Mouse (Mus musculus): ENCODE measurements around the gene Cfap61. TPM values are rescaled to one million over a fixed set of nuclear protein-coding genes. Genes with fewer than 3 reads are reported as not detected.
A peak's percentile ranks its signal among the peaks of the same experiment; 100 is the strongest.

Gene Cfap61
- polyA plus RNA-seq, 1 experiment from 2014 or later: 4.2 TPM

- H3K27ac ChIP-seq: peak overlapping the region; percentile 59
- peak overlapping the region; percentile 16 for H3K4me3 ChIP-seq (replicated peaks; ENCODE audit: low read length)
- DNase-seq (ENCODE audit: low spot score) (no peak), ATAC-seq (ENCODE audit: low FRiP score) (peak; percentile 5; the same call in 1 of the 2 replicates)
- H3K27me3 ChIP-seq (ENCODE audit: control insufficient read depth, insufficient read depth, low read length): peaks cover 28% of the 10 kb centered on the region
- under 1% methylated on average over 40 of the region's 40 CpGs for WGBS
- H3K9ac ChIP-seq: peak overlapping the region; percentile 43
- no peaks in the 10 kb centered on the region for H3K9me3 ChIP-seq (ENCODE audit: control insufficient read depth, low read length)
- peaks cover 34% of the 10 kb centered on the region for H3K4me1 ChIP-seq (replicated peaks; ENCODE audit: control insufficient read depth, insufficient read depth, low read length)
- no peaks in the 10 kb centered on the region for H3K36me3 ChIP-seq (replicated peaks; ENCODE audit: control insufficient read depth, insufficient read depth)
- peak overlapping the region; percentile 49 for H3K4me2 ChIP-seq (replicated peaks)
These were observed 283.6 kb downstream of the Cfap61 start for GRCm38 (mm10) chr2:146218161-146218691.

- peaks cover 28% of the 10 kb centered on the region for H3K27me3 ChIP-seq (ENCODE audit: control insufficient read depth, insufficient read depth, low read length)
- ATAC-seq (ENCODE audit: low FRiP score) (no peak), DNase-seq (ENCODE audit: low spot score) (no peak)
- no peaks in the 10 kb centered on the region for H3K36me3 ChIP-seq (replicated peaks; ENCODE audit: control insufficient read depth, insufficient read depth)
- H3K9ac ChIP-seq: peak overlapping the region; percentile 43; the same call in 1 of the 2 replicates
- no peaks in the 10 kb centered on the region for H3K9me3 ChIP-seq (ENCODE audit: control insufficient read depth, low read length)
- no peak overlapping the region for H3K4me3 ChIP-seq (replicated peaks; ENCODE audit: low read length)
- H3K4me2 ChIP-seq (replicated peaks): peak overlapping the region; percentile 21; the same call in 1 of the 2 replicates
- peaks cover 34% of the 10 kb centered on the region for H3K4me1 ChIP-seq (replicated peaks; ENCODE audit: control insufficient read depth, insufficient read depth, low read length)
- 2% methylated on average over 19 of the region's 19 CpGs for WGBS
- no peak overlapping the region for H3K27ac ChIP-seq
These were observed 284.4 kb downstream of the Cfap61 start for GRCm38 (mm10) chr2:146218881-146219535.

GRCm38 (mm10) chr2:146219791-146220190 lies 285.2 kb downstream of the Cfap61 start:
- Histone ChIP-seq H3K36me3 (replicated peaks; ENCODE audit: control insufficient read depth, insufficient read depth) (no peaks in the 10 kb centered on the region), H3K27ac (no peak overlapping the region), H3K4me1 (replicated peaks; ENCODE audit: control insufficient read depth, insufficient read depth, low read length) (peaks cover 29% of the 10 kb centered on the region), H3K4me3 (replicated peaks; ENCODE audit: low read length) (no peak overlapping the region), H3K27me3 (ENCODE audit: control insufficient read depth, insufficient read depth, low read length) (peaks cover 28% of the 10 kb centered on the region), H3K4me2 (replicated peaks) (no peak overlapping the region), H3K9me3 (ENCODE audit: control insufficient read depth, low read length) (no peaks in the 10 kb centered on the region), H3K9ac (no peak overlapping the region)
- DNase-seq (ENCODE audit: low spot score) (no peak), ATAC-seq (ENCODE audit: low FRiP score) (no peak)
- 9% methylated on average over 11 of the region's 11 CpGs for WGBS

- ATAC-seq (ENCODE audit: low FRiP score): no peak
- Histone ChIP-seq H3K27me3 (ENCODE audit: control insufficient read depth, insufficient read depth, low read length) (peaks cover 28% of the 10 kb centered on the region), H3K4me1 (replicated peaks; ENCODE audit: control insufficient read depth, insufficient read depth, low read length) (peaks cover 33% of the 10 kb centered on the region), H3K36me3 (replicated peaks; ENCODE audit: control insufficient read depth, insufficient read depth) (no peaks in the 10 kb centered on the region), H3K4me2 (replicated peaks) (peak overlapping the region; percentile 92), H3K27ac (peak overlapping the region; percentile 97), H3K9ac (peak overlapping the region; percentile 93), H3K9me3 (ENCODE audit: control insufficient read depth, low read length) (no peaks in the 10 kb centered on the region), H3K4me3 (replicated peaks; ENCODE audit: low read length) (peak overlapping the region; percentile 82)
- WGBS: under 1% methylated on average over 24 of the region's 24 CpGs
- no peak for DNase-seq (ENCODE audit: low spot score)
These were observed 286.0 kb downstream of the Cfap61 start for GRCm38 (mm10) chr2:146220591-146221075.

- H3K4me1 ChIP-seq (replicated peaks; ENCODE audit: control insufficient read depth, insufficient read depth, low read length): peaks cover 33% of the 10 kb centered on the region
- ATAC-seq (ENCODE audit: low FRiP score): peak; percentile 75
- WGBS: under 1% methylated on average over 72 of the region's 86 CpGs
- DNase-seq (ENCODE audit: low spot score): peak; percentile 75
- peak within 1 kb of the TSS; percentile 97 for H3K27ac ChIP-seq
- peak within 1 kb of the TSS; percentile 92 for H3K4me2 ChIP-seq (replicated peaks)
- peak within 1 kb of the TSS; percentile 82 for H3K4me3 ChIP-seq (replicated peaks; ENCODE audit: low read length)
- peaks cover 26% of the 10 kb centered on the region for H3K27me3 ChIP-seq (ENCODE audit: control insufficient read depth, insufficient read depth, low read length)
- peak within 1 kb of the TSS; percentile 93 for H3K9ac ChIP-seq
- H3K36me3 ChIP-seq (replicated peaks; ENCODE audit: control insufficient read depth, insufficient read depth): no peaks in the 10 kb centered on the region
- no peaks in the 10 kb centered on the region for H3K9me3 ChIP-seq (ENCODE audit: control insufficient read depth, low read length)
These were observed 286.7 kb downstream of the Cfap61 start, which contains the start of gene Insm1 for GRCm38 (mm10) chr2:146221076-146221928. Insm1 (plus strand) TSS chr2:146221921.

- DNase-seq (ENCODE audit: low spot score) (peak; percentile 81), ATAC-seq (ENCODE audit: low FRiP score) (peak; percentile 82)
- Histone ChIP-seq H3K9me3 (ENCODE audit: control insufficient read depth, low read length) (no peaks in the 10 kb centered on the region), H3K27ac (peak overlapping the region; percentile 97), H3K9ac (peak overlapping the region; percentile 93), H3K4me1 (replicated peaks; ENCODE audit: control insufficient read depth, insufficient read depth, low read length) (peaks cover 33% of the 10 kb centered on the region), H3K27me3 (ENCODE audit: control insufficient read depth, insufficient read depth, low read length) (peaks cover 27% of the 10 kb centered on the region), H3K36me3 (replicated peaks; ENCODE audit: control insufficient read depth, insufficient read depth) (no peaks in the 10 kb centered on the region), H3K4me2 (replicated peaks) (peak overlapping the region; percentile 92), H3K4me3 (replicated peaks; ENCODE audit: low read length) (peak overlapping the region; percentile 82)
- 0% methylated on average over 25 of the region's 44 CpGs for WGBS
These were observed 287.3 kb downstream of the Cfap61 start for GRCm38 (mm10) chr2:146221929-146222278.

GRCm38 (mm10) chr2:146222279-146223175 lies 287.9 kb downstream of the Cfap61 start:
- Histone ChIP-seq H3K9me3 (ENCODE audit: control insufficient read depth, low read length) (no peaks in the 10 kb centered on the region), H3K9ac (peak overlapping the region; percentile 93), H3K27ac (peak overlapping the region; percentile 97), H3K4me1 (replicated peaks; ENCODE audit: control insufficient read depth, insufficient read depth, low read length) (peaks cover 30% of the 10 kb centered on the region), H3K27me3 (ENCODE audit: control insufficient read depth, insufficient read depth, low read length) (peaks cover 33% of the 10 kb centered on the region), H3K36me3 (replicated peaks; ENCODE audit: control insufficient read depth, insufficient read depth) (no peaks in the 10 kb centered on the region), H3K4me3 (replicated peaks; ENCODE audit: low read length) (peak overlapping the region; percentile 82), H3K4me2 (replicated peaks) (peak overlapping the region; percentile 92)
- DNase-seq (ENCODE audit: low spot score) (no peak), ATAC-seq (ENCODE audit: low FRiP score) (no peak; the same call in 1 of the 2 replicates)
- under 1% methylated on average over 94 of the region's 133 CpGs for WGBS

GRCm38 (mm10) chr2:146223176-146223905 lies 288.8 kb downstream of the Cfap61 start:
- under 1% methylated on average over 72 of the region's 75 CpGs for WGBS

More at GRCm38 (mm10) chr2:146223176-146223905, 288.8 kb downstream of the Cfap61 start:
- H3K9me3 ChIP-seq (ENCODE audit: control insufficient read depth, low read length): no peaks in the 10 kb centered on the region
- H3K36me3 ChIP-seq (replicated peaks; ENCODE audit: control insufficient read depth, insufficient read depth): no peaks in the 10 kb centered on the region
- peak overlapping the region; percentile 92 for H3K4me2 ChIP-seq (replicated peaks)
- peak overlapping the region; percentile 97 for H3K27ac ChIP-seq
- peaks cover 38% of the 10 kb centered on the region for H3K27me3 ChIP-seq (ENCODE audit: control insufficient read depth, insufficient read depth, low read length)
- H3K4me1 ChIP-seq (replicated peaks; ENCODE audit: control insufficient read depth, insufficient read depth, low read length): peaks cover 21% of the 10 kb centered on the region
- peak overlapping the region; percentile 93 for H3K9ac ChIP-seq
- ATAC-seq (ENCODE audit: low FRiP score) (no peak), DNase-seq (ENCODE audit: low spot score) (no peak)
- peak overlapping the region; percentile 82 for H3K4me3 ChIP-seq (replicated peaks; ENCODE audit: low read length)

Measured in hindbrain, embryonic 14.5 days (tissue).